Mouse (Mus musculus) G1E-ER4 (cell line): ENCODE results near the gene Sh3gl3. TPM values are rescaled to one million over a fixed set of nuclear protein-coding genes. Genes with fewer than 3 reads are reported as not detected.

ENCODE experiments used
- GATA1 ChIP-seq: IDR thresholded peaks from one replicate; pipeline ENCODE4 v1.8.0; 2012; ENCODE audit warnings: low read length, inconsistent platforms
- polyA plus RNA-seq: library from polyadenylated mRNA; stranded (reverse); fragments of >175 nt; gene quantifications from 2 replicates; pipeline ENCODE4 v1.2.3, GENCODE M21; 2012

Sh3gl3 gene
- polyA plus RNA-seq, 1 experiment = not detected

- no peak for TF ChIP-seq GATA1
Measured at GRCm38 (mm10) chr7:82260210-82260609, 86.6 kb downstream of the Sh3gl3 start.

GRCm38 (mm10) chr7:82263141-82263540, 89.5 kb downstream of the Sh3gl3 start:
- no peak for TF ChIP-seq GATA1

GRCm38 (mm10) chr7:82264119-82264518, 90.5 kb downstream of the Sh3gl3 start:
- no peak for TF ChIP-seq GATA1

- TF ChIP-seq GATA1 = no peak
Measured at GRCm38 (mm10) chr7:82265365-82265764, 91.7 kb downstream of the Sh3gl3 start.

GRCm38 (mm10) chr7:82269948-82270347, 96.3 kb downstream of the Sh3gl3 start:
- no peak for TF ChIP-seq GATA1

- TF ChIP-seq GATA1 = no peak
Measured at GRCm38 (mm10) chr7:82271742-82272141, 98.1 kb downstream of the Sh3gl3 start.

GRCm38 (mm10) chr7:82274011-82274709, 100.5 kb downstream of the Sh3gl3 start:
- no peak for TF ChIP-seq GATA1

- TF ChIP-seq GATA1 = no peak
Measured at GRCm38 (mm10) chr7:82274975-82275374, 101.3 kb downstream of the Sh3gl3 start.

- TF ChIP-seq GATA1 = no peak
Measured at GRCm38 (mm10) chr7:82275529-82276204, 102.0 kb downstream of the Sh3gl3 start.

- TF ChIP-seq GATA1 = no peak
Measured at GRCm38 (mm10) chr7:82282011-82282410, 108.4 kb downstream of the Sh3gl3 start.

GRCm38 (mm10) chr7:82282464-82282863, 108.8 kb downstream of the Sh3gl3 start:
- no peak for TF ChIP-seq GATA1

- no peak for TF ChIP-seq GATA1
Measured at GRCm38 (mm10) chr7:82287242-82287641, 113.6 kb downstream of the Sh3gl3 start.

- no peak for TF ChIP-seq GATA1
Measured at GRCm38 (mm10) chr7:82293441-82293840, 119.8 kb downstream of the Sh3gl3 start.

- no peak for TF ChIP-seq GATA1
Measured at GRCm38 (mm10) chr7:82294083-82294482, 120.4 kb downstream of the Sh3gl3 start.

GRCm38 (mm10) chr7:82294611-82295010, 121.0 kb downstream of the Sh3gl3 start:
- TF ChIP-seq GATA1 = no peak

- TF ChIP-seq GATA1 = no peak
Measured at GRCm38 (mm10) chr7:82308398-82308797, 134.8 kb downstream of the Sh3gl3 start.

GRCm38 (mm10) chr7:82318515-82318914, 144.9 kb downstream of the Sh3gl3 start:
- no peak for TF ChIP-seq GATA1
